Mouse (Mus musculus) bone marrow macrophage, adult 2 months (primary cell): ENCODE measurements at regions not wholly inside any gene's neighbourhood (a gene's known extent, or its start where the extent isn't known, plus 50 kb on each side); places are given as distances from the start of the nearest gene placed in this dataset.

ENCODE experiments used
- CTCF ChIP-seq: IDR thresholded peaks from 2 replicates; pipeline ENCODE4 v1.5.1; 2012; ENCODE audit warnings: low read depth, mild to moderate bottlenecking, low read length, moderate library complexity
- POLR2A ChIP-seq: IDR thresholded peaks from 2 replicates; pipeline ENCODE4 v1.6.1; 2012; ENCODE audit warnings: mild to moderate bottlenecking, low read depth, low read length, borderline replicate concordance

DNA sequence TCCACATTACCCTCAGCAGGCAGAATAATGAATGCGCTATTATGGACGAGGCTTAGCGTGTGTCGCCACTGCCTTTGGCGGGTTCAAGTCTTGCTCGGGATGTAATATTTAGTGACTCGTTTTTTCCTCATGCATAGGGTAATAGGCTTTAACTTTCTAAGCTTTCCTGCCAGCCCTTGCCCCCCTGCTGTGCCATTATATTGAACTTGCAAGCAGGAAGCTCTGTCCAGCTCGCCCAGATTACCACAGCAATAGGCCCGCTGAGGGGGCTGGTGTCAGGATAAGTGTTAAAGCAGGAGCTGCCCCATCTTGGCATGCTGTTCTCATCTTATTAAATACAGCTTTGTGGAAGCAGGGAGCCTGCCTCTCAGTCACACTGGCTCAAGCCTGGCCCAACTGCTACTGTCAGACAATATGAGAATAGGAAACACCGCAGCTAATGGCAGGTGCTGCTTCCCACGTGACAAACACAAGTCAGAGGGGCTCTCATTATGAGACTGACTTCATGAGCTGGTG, 105.8 kb upstream of the Cmc1 start:
- TF ChIP-seq CTCF, result no peak
- TF ChIP-seq POLR2A, result no peak
